Mouse (Mus musculus) layer of hippocampus, postnatal 10 days (tissue): ENCODE measurements around the gene Bri3. TPM values are rescaled to one million over a fixed set of nuclear protein-coding genes. Genes with fewer than 3 reads are reported as not detected.

Experiments
- DNase-seq, 2 experiments: peaks; one replicate each; pipeline ENCODE4 v3.0.0; 2021; ENCODE audit warnings: low spot score in 2 of 2
- total RNA-seq, 2 experiments: library from RNA; stranded (reverse); gene quantifications; 2 replicates each; pipeline ENCODE4 v1.2.3; 2021

Bri3 gene
- total RNA-seq, 2 experiments from 2014 or later = 64.3 to 69.4 TPM

DNA sequence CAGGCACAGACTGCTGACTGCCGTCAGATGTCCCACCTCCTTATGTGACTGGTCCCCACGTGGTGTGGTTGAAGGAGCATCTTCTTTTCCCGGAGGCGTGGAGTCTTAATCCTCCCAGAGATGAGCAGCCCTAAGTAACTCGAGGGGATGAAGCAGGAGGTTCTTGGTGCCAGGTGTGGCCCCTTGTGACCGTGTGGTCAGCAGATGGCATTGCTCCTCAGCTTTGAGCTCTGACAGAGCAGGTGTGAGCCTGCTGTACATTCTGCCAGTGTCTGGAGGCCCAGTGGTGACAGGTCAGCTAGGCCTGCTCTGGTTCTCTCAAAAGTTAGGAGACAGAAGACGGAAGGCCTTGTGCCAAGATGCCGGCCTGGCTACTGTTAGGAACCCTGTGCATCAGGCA is 16.2 kb downstream of the Bri3 start:
- no peak for DNase-seq

DNA sequence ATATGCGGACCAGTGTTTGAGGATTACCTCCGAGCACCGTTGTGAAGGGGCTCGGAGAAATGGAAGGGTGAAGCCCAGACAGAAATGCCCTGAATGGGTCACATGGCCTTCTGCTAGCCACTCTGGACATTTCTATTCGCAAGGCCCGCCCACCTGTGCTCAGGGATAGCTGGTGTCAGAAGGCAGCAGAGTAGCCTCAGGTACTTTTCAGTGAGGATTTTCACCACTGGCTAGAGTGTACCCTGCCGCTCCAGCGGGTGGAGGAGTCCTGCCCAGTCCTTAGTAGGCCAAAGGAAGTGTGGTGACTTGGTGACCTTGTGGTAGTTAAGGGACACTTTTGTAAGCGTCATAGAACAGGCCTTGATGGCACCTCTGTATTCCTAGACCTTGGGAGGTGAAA is 17.1 kb downstream of the Bri3 start:
- no peak for DNase-seq

DNA sequence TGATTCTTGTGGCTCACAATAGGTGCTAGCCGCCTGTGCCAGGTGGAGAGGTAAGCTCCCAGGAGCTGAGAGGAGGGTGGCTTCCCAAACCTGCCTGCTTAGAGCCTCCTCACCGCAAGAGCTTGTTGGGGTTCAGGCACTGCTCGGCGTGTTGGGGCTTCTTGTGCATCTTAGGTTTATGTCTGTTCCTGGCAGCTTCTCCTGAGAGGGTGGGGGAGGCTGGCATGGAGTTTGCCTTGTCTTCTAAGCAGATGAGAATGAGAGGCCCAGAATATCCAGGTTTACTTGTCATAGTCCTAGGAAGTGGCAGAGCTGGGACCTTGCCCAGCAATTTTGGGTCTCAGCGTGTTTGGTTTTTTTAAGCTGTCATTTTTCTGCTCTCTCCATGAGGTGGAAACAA is 17.6 kb downstream of the Bri3 start:
- no peak for DNase-seq

DNA sequence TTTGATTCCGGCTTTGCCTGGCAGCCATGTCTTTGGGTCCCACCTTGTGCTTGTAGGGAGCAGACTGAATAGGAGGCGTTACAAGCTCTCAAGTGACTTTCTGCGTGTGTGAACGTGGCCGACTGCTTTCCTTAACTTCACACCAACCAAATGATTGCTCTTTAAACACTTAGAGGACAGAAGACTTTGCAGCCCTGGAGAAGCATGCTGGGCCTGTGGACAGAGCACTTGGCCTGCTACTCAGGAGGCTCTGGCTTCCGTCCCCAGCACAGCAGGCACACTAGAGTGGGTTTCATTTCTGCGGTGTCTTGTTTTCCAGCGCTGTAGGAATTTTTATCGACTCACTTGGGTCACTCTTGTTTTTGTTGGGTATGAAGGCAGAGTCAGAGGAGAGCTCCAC is 18.8 kb downstream of the Bri3 start:
- DNase-seq = no peak

DNA sequence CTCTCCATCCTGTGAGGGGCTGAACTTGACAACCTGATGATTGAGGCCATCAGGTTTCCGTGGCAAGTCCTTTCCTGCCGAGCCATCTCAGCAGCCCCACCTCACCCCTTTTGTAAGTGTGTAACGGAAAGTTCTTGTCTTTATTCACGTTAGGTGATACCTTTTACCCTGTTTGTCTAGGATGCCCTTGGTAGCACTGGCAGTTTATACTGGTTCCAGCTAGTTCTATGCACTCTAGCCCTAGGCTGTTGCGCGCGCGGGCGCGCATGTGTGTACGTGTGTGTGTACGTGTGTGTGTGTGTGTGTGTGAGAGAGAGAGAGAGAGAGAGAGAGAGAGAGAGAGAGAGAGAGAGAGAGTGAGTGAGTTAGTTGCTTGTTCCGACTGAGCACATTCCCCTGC is 19.3 kb downstream of the Bri3 start:
- no peak for DNase-seq

DNA sequence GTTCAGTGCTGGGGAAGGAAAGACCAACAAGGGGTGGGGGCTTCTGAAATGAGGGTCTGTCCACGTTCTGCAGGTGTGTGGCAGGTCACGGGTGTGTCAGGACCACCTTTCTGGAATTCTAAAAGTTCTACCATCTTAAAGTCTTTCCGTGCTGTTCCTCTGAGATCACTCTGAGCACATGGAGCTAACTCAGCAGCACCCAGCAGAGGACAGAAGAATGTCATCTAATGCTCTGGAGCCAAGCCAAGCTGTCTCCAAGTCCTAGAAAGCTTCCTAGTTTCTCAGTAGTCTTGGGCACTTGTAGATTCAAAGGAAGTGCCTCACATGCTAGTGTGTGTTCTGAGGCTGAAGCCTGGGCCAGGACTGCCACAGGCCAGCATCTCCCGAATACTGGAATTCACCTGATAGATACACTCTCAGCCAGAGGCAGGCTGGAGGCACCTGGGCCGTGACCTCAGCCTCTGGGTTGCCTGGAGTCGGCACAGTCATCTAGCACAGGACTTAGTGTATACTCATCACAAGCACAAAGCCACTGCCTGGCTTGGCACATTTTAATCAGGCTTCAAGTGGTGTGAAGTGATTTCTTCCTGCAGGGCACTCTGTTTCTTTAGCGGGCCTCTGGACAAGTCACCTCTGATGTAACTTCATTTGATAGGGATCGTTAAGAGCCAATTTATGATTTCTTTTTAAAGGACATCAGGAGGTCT is 23.5 kb downstream of the Bri3 start:
- DNase-seq = peak; percentile 59 to 60

DNA sequence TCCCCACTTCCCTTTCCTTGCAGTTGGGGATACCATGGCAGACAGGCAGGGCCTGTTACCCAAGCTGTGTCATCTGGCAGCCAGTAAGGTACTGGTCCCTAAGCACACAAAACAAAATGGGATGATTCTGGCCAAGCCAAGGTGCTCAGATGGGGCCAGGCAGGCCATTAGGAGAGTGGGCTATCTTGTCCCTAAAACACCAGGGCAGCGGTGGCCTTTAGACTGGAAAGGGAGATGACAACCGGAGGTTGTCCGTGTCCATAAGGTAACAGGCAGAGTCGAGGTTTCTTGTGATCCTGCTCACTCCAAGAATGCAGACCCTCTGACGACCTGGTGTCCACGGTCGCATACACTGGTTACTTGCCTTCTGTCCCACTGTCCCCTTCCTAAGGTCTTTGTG is 25.7 kb downstream of the Bri3 start:
- DNase-seq = no peak

DNA sequence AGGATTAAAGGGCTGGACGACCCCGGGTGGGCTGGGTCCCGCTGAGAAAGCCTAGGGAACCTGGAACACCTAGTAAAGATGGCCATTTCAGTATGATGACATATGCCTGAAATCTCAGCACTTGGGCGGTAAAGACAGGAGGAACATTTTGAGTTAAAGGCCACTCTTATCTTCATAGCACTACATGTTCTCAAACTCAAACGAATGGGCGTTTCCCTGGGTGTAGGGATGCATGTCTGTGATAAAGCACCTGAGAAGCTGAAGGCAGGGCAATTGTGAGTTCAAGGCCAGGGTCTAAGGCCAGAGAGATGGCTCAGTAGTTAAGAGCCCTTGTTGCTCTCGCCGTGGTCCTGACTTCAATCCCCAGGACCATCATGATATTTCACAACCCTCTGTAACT is 26.2 kb downstream of the Bri3 start:
- DNase-seq = no peak

DNA sequence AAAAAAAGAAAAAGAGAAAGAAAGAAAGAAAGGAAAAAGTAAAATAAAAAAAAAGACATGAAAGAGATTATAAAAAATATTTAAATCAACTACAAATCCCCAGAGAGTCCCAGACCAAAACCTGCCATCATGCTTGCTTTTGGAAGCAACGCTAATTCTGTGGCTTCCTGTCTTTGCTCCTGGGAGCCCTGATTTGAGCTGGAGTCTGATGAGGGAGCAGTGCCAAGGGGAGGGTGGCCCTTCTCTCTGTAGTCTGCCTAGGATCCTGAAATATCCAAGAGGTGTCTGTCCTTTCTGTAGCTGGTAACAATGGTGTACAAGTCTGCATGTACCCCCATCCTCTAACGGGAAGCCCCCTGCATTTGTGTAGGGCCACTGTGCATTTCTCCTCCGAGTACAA is 26.9 kb downstream of the Bri3 start:
- no peak for DNase-seq

DNA sequence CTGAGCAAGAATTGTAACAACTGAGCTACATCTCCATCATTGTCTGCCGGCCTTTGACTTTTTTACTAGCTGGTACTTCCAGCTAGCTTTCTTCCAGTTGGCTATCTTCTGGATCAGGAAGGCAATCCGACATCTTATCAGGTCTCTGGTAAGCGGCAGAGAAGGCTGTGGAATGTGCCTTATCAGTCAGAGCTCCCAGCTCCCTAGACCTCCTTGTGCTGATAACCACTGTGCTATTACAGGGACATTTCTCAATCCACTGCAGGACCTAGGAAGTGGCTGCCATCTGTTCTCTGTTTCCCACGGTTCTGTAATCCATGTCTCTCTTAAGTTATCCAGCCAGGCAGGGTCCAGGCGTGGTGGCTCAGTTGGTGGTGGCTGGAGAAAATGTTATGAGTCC is 27.5 kb downstream of the Bri3 start:
- no peak for DNase-seq

DNA sequence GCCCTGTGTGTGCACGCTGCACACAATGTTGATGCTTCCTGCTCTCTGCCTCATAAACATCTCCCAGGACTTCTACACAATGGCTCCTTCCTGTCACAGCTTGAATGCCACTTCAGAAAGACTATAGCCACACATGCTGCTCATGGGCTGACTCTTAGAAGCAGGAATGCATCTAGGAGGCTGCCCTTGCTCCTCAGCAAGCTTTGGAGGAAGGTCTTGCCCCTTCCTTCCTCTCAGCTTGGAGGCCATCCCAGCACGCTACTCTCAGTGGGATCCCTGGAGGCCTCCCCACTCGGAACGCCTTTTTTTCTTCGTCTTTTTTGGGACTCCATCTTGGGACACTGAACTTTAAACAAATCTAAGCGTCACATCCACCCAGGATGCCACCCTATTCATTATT is 30.7 kb downstream of the Bri3 start:
- no peak for DNase-seq

DNA sequence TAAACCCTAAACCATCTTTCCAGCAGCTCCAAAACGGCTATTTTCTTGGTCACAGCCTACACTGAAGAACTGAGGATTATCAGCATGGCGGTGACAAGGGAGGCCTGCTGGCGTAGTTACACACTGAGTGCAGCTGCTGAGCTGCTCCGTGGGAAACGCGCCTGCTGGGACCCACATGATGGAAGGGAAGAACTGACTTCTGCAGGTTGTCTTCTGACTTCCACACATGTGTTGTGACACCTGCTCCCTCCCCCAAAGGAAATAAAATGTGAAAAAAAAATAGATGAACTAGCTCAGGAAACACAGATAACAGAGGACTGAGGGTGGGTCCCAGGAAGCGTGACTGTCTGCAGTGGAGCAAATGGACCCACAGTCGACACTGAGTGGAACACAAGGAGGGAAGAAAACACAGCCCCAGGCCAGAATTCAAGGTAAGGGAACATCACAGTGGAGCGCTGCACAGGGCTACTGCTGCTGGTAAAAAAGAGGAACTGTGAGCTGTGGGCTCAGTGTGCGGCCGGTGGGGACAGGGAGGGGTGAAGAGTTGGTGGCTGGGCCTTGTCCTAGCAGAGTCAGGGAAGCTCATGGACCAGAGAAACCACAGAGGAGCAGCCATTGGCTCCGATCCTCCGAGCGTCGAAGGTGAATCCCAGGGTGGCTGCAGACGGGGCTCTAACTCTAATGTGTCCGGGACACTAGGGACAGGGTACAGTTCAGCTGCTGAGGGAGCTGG is 32.8 kb downstream of the Bri3 start:
- DNase-seq = peak in 1 of 2 experiments; percentile 25

DNA sequence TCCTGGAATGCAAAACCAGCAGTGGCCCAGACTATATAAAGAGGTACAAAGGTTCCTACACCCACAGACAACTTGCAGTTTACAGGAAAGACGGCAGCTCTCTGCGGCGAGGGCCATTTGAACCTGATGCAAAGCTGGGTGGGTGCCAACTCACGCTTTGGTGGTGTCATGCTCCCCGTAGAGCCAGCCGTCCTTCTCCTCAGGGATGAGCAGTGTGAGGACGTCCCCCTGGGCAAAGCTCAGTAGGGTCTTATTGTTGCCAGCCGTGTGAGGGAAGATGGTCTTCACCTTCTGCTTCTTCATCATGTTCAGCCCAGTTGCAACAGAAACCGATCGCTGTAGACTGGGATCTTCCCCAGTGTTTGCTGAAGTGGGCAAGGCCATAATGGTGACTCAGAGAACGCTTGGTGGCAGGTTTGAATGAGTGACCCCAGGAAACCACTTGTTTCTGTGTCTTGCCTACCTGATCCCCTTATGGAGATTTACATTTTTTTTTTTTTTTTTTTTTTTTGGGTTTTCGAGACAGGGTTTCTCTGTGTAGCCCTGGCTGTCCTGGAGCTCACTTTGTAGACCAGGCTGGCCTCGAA is 34.2 kb downstream of the Bri3 start:
- no peak for DNase-seq

DNA sequence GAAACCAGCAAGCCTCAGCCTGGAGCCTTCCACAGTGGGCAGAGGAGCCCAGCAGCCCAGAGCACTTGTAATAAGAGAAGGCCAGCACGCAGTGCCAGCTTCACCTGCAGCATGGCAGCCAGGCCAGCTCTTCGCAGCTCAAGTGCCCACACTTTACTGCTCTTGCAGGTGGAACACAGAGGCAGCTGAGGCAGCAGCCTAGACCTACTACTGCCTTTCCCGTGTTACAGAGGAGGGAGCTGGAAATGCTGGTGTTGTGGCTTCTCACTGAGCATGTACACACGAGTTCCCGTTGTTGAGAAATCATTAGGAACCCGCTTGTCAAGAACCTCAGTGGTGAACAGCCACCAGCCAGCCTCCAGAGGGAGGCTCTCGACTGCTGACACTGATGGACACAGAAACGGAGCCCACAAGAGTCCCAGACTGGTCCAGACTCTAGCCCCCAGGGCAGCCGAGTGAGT is 34.9 kb downstream of the Bri3 start:
- DNase-seq = no peak

DNA sequence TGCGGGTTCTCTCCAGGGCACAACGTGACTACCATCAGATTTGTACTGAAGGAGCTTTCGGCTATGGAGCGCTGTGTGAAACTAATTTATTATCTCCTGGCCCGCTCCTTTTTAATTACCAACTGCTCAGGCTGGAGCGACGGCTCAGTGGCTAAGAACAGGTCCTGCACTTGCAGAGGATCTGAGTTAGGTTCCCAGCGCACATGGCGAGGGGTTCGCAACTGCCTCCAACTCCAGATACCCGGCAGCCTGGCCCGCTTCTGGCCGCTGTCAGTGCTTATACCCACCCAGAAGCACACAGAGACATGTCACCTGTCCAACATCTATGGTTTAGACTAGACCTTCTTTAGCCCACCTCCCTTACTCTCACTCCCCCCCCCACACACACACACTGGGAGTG is 35.7 kb downstream of the Bri3 start:
- no peak for DNase-seq

DNA sequence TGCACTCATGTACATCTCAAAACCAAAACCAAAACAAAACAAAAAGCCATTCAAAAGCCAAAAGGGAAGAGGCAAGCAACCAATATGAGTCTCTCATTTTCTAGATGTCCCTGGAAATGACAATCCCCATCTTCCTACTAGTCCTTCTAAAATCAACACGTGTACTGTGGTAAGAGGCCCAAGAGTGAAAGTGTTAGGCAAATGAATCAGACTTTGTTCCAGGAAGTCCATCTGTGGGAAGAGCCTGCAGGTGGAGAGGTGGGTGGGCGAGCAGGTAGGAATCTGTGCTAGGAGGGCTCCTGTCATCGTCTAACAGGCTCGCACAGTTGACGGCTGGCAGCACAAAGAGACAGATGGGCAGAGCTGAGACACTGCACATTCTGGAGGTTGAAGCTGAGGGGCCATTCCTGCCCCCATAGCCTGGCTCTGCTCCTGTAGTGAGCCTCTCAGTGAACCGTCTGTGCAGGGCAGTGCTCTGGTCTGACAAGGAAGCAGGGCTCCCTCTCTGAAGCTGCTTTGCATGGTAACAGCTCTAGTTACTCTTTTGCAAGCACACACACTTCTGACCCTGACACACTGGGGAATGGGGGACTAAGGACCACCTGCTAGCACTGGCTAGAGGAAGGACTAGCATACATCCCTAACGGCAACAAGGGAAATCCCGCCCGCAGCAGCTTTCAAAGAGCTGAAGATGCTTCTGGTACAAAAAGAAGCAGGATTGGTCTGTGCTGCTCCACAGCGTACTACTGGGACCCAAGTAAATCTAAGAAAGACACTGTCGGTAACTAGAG is 38.4 kb downstream of the Bri3 start:
- DNase-seq = no peak

DNA sequence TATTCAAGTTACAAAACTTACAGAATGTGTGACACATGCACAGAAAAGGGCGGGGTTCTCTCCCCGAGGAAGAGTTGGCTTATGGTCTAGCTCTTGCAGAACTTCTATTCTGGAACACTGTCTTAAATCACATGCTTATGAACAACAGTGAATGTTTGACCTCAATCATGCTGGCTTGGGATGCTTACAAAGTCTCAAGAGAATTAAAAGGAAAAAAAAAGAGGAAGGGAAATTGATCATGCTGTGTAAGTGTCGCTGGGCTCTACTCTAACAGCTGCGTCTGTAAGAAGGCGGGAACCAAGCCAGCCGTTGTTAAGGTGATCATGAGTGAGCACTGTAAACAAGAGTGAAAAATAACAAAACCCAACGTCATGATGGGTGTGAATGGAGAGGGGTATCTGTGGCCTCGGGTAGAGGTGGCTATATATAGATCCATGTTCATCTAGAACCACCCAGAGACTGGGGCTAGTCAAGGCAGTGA is 39.4 kb downstream of the Bri3 start:
- no peak for DNase-seq

DNA sequence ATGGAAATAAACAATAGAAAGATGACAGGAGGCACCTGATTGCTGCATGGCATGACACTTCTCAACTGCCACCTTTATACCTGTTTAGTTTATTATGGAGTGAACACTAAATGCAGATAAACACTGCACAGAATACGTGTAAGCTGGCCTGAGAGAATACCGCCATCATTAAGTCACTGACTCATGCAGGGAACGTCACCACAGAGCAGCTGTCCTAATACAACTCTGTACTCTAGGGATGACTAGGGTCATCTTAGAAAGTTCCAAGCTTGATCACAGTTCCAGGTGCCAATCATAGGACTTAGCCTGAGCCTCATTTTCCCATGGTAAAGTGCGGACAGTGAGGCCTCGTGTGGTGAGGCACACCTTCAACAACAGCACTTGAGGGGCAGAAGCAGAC is 40.4 kb downstream of the Bri3 start:
- no peak for DNase-seq

DNA sequence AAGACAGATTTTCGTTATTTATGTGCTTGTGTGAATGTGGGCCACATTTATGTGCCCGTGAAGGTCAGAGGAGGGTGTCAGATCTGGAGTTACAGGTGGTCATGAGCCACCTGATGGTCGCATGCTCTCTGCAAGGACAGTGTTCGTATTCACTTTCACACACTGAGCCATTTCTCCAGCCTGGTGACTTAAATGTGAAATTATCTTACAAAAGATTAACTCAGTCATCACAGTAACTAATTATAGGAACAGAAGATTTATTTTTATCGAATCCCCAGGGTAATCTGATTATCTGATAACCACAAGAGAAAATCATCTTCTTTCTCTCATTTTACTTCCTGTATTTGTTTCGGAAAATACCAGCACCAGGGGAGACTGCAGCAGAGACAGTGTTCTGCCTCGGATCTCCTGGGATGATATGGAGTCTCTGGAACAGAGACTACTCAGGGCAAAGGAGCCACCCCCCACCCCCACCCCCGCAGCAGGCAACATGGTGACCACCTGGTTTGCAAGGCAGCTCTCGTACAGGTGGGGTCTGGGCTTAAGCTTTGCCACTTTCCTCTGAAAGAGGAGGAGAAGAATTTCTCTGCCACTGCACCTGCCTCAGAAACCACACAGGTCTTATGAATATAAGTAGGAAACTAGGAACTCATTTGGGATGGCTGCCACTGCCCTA is 42.5 kb downstream of the Bri3 start:
- DNase-seq = no peak

DNA sequence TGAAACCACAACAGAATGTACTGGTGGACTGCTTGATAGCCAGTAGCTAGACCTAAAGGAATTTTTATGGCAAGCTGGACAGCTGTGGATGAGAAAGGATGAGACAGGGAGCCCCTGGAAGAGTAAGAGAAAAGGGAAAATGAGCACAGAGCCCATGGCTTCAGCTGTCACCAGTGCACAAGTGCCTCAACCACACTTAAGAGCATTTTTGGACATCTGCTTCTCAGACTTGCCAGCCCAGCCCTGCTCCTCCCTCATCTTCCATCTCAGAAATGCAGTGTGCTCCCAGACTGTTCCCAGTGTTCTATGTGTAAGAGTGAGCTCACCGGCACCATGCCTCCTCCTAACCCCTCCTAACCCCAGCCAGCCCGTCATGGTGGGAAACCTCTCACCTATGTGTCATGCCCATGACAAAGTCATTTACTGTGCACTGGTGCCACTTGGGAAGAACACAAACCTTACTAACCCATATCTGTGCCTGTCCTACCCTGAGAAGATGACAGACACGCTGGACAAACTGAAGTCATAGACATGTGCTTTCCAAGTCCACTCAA is 43.1 kb downstream of the Bri3 start:
- DNase-seq = no peak

DNA sequence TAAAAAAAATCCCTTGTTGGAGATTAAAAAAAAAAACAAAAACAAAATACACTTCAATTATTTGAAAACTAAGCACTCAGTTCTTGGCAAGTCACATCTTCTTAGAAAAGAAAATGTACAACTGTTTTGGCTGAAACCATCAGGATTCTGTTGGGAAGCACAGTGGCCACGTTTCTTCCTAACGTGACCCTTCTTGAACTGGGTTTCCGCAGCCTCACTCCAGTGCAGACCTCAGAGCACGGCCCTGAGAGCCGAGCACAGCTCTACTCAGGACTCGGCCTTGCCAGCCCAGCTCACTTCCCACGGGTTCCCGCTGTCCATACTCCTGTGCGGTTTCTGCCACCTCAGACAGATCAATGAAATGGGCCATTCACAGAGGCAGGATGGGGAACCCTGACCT is 44.2 kb downstream of the Bri3 start:
- DNase-seq = no peak
